Mouse (Mus musculus) neural tube, embryonic 11.5 days (tissue): ENCODE data around the gene Ddx50. TPM values are rescaled to one million over a fixed set of nuclear protein-coding genes. Genes with fewer than 3 reads are reported as not detected.

Experiments
- ATAC-seq: fragments of 200-750 bp; cut with Nextera tagmentation; 2 replicates; pipeline ENCODE4 v1.8.0; 2017; ENCODE audit warnings: moderate number of reproducible peaks, mild to moderate bottlenecking, moderate TSS enrichment, moderate library complexity; ENCODE audit not compliant: insufficient read depth, low FRiP score, low TSS enrichment
- DNase-seq: peaks from one replicate; pipeline ENCODE4 v3.0.0-alpha.2; 2015; ENCODE audit warnings: low spot score
- H3K27ac ChIP-seq: fragments of 300-500 bp; sonication (generic); 2 replicates; pipeline ENCODE4 v1.5.1; 2014; ENCODE audit warnings: low read depth, mild to moderate bottlenecking, low read length
- H3K27me3 ChIP-seq: fragments of 300-500 bp; sonication (generic); 2 replicates; pipeline ENCODE4 v1.6.1; 2014; ENCODE audit warnings: mild to moderate bottlenecking, low read length, mixed read lengths; ENCODE audit not compliant: control insufficient read depth, insufficient read depth
- H3K36me3 ChIP-seq: fragments of 300-500 bp; sonication (generic); 2 replicates; pipeline ENCODE4 v1.6.1; 2014; ENCODE audit warnings: mild to moderate bottlenecking, low read length, moderate library complexity, mixed read lengths; ENCODE audit not compliant: control insufficient read depth, insufficient read depth
- H3K4me1 ChIP-seq: fragments of 300-500 bp; sonication (generic); 2 replicates; pipeline ENCODE4 v1.6.1; 2014; ENCODE audit warnings: low read length, mixed read lengths; ENCODE audit not compliant: control insufficient read depth, insufficient read depth
- H3K4me2 ChIP-seq: fragments of 300-500 bp; sonication (generic); 2 replicates; pipeline ENCODE4 v1.6.1; 2014; ENCODE audit warnings: low read depth, mild to moderate bottlenecking, moderate library complexity
- H3K4me3 ChIP-seq: fragments of 300-500 bp; sonication (generic); 2 replicates; pipeline ENCODE4 v1.5.1; 2014; ENCODE audit warnings: low read depth, low read length
- H3K9ac ChIP-seq: fragments of 300-500 bp; sonication (generic); 2 replicates; pipeline ENCODE4 v1.6.1; 2014; ENCODE audit warnings: mild to moderate bottlenecking, low read length
- H3K9me3 ChIP-seq: fragments of 300-500 bp; sonication (generic); 2 replicates; pipeline ENCODE4 v1.6.1; 2016; ENCODE audit warnings: low read length; ENCODE audit not compliant: control insufficient read depth
- WGBS: fragments of 180-500 bp; shearing (Covaris S2); extraction: QIAGEN DNeasy Blood & Tissue Kit; methylation state at CpG from one replicate; pipeline ENCODE4 v1.1.7; 2014; 5-methylcytosine and 5-hydroxymethylcytosine counted together
- microRNA-seq: library from miRNA; unstranded; fragments of <30 nt; microRNA quantifications from one replicate; pipeline ENCODE4, GENCODE M21; 2016
- polyA plus RNA-seq: library from polyadenylated mRNA; unstranded; fragments of >200 nt; fragmentation: Nextera tagmentation; extraction: Ambion mirVana; gene quantifications from 2 replicates; pipeline ENCODE4 v1.2.1, GENCODE M21; 2014

Gene Ddx50
- polyA plus RNA-seq, 1 experiment from 2014 or later = 118 TPM

DNA sequence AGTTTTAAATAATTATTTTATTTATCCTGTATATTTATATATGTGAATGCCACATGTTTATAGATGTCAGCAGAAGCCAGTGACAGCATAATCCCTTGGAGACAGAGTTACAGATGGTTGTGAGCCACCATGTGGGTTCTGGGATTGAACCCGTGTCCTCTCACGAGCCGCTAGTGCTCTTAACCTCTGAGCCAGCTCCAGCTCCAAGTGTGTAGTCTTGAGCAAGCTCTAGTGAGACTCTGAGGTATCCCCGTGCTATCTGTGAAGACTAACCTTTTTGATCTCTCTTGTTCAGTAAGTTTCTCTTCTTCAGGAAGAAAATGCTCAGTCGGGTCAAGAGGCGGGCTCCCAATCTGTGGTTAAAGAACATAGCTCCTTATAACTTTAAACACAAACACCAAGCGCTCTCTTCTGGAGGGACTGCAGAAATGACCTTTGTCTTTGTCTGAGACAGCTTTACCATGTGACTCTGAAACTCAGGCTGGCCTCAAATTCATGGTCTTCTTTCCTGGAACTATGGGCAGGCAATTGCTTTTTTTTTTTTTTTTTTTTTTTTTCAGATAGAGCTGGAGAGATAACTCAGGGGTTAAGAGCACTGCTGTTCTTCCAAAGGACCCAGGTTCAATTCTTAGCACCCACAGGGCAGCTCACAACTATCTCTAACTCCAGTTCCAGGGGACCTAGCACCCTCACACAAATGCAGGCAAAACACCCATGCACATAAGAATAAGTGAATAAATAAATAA lies 80.7 kb downstream of the Ddx50 start:
- Histone ChIP-seq H3K27ac (no peak overlapping the region), H3K27me3 (no peaks in the 10 kb centered on the region), H3K9me3 (no peaks in the 10 kb centered on the region), H3K4me1 (no peaks in the 10 kb centered on the region), H3K9ac (no peak overlapping the region), H3K4me2 (no peak overlapping the region), H3K36me3 (peaks cover 18% of the 10 kb centered on the region), H3K4me3 (no peak overlapping the region)
- ATAC-seq (no peak), DNase-seq (no peak)
- 98% methylated on average over 7 of the region's 7 CpGs for WGBS

DNA sequence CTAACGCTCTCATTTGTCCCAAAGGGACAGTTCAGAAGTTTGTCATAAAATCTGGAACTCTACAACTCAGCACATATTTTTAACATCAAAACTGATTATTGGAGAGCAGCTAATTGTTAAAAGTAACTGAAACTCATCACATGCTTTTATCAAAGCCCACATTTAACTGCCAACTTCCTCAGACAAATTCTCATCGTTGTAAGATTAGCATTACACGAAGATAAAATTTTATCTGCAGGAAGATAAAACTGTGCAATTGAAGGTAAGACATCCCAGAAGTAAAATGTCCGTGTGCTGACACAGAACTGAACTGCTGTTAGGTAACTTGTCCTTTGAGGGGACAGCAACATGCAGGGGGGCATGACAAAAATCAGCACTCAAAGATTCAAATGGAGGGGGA lies 82.2 kb downstream of the Ddx50 start:
- WGBS = 91% methylated on average over 4 of the region's 4 CpGs
- no peaks in the 10 kb centered on the region for H3K4me1 ChIP-seq
- no peak for DNase-seq
- no peak overlapping the region for H3K4me2 ChIP-seq
- H3K27ac ChIP-seq = no peak overlapping the region
- ATAC-seq = no peak
- H3K9ac ChIP-seq = no peak overlapping the region
- peaks cover 21% of the 10 kb centered on the region for H3K36me3 ChIP-seq
- H3K9me3 ChIP-seq = no peaks in the 10 kb centered on the region
- H3K4me3 ChIP-seq = no peak overlapping the region
- H3K27me3 ChIP-seq = no peaks in the 10 kb centered on the region

Small RNAs within 50 kb of the gene (microRNA-seq; reads per million reads assigned to microRNA genes)
- gene Mir7215 = not detected

Other genes with a start within 250 kb of the Ddx50 start
- 0.22 TPM in 1 of 2 replicates, not detected in the other for gene Hkdc1, start 228.7 kb downstream of the Ddx50 start, polyA plus RNA-seq
- gene 4930507D05Rik, start 201.7 kb downstream of the Ddx50 start, polyA plus RNA-seq = 0.99 and 1.0 TPM in 2 replicates
- gene Supv3l1, start 201.5 kb downstream of the Ddx50 start, polyA plus RNA-seq = 27.1 and 28.4 TPM in 2 replicates
- 100 and 105 TPM in 2 replicates for gene Vps26a, start 164.4 kb downstream of the Ddx50 start, polyA plus RNA-seq
- gene Srgn, start 123.8 kb downstream of the Ddx50 start, polyA plus RNA-seq = 5.3 and 7.3 TPM in 2 replicates
- gene Kif1bp, start 72.8 kb downstream of the Ddx50 start, polyA plus RNA-seq = 62.3 and 62.5 TPM in 2 replicates
- gene Ddx21, start 48.9 kb downstream of the Ddx50 start, polyA plus RNA-seq = 35.8 and 36.9 TPM in 2 replicates
- gene Stox1, start 74.9 kb upstream of the Ddx50 start, polyA plus RNA-seq = 1.1 and 1.9 TPM in 2 replicates
- gene Ccar1, start 141.1 kb upstream of the Ddx50 start, polyA plus RNA-seq = 154 and 167 TPM in 2 replicates